Mouse (Mus musculus) megakaryocyte, embryonic 14.5 days (primary cell): ENCODE measurements at regions not wholly inside any gene's neighbourhood (a gene's known extent, or its start where the extent isn't known, plus 50 kb on each side); places are given as distances from the start of the nearest gene placed in this dataset.

Source experiments
- FLI1 ChIP-seq: IDR thresholded peaks from 2 replicates; pipeline ENCODE4 v1.6.1; 2012; ENCODE audit warnings: low read length, inconsistent platforms, mixed read lengths
- GATA1 ChIP-seq: IDR thresholded peaks from 3 replicates; pipeline ENCODE4 v1.6.1; 2012; ENCODE audit warnings: mixed read lengths, low read length, inconsistent platforms, borderline replicate concordance

DNA sequence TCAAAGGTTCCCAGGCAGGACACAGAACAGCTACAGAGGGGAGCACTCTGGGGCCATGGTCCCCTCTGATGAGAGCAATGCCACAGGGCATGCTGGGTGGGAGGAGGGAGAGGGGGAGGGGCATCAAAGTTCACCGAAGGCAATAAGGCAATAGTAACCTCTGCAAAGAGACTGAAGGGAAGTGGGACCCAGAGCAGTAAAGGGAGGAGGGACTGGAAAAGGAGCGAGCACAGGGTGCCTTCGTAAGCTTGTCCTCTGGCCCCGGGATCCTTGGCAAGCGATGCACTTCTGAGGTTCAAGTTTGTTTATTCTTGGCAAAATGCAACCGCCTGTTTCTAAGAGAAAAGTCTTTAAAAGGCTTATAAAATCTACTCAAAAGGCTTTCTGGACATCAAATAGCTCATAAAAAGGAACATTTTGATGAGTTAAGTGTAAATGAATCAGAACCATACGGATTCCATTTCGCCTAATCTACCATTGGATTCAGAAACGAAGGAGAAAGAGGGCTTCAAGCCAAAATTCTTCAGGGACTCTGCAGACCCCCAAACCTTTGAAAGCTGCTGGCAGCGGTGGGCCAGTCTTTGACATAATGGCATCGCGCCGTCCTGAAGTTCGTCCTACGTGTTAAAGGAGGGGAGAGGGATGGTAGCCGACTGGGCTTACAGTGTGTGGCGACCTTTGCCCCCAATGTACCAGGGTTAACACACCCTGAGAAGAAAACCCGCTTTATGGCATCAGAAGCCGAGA is 151.8 kb upstream of the Tbx3 start:
- TF ChIP-seq GATA1: no peak
- TF ChIP-seq FLI1: no peak
